Mouse (Mus musculus): ENCODE data around the gene 4921517D22Rik. TPM values are rescaled to one million over a fixed set of nuclear protein-coding genes. Genes with fewer than 3 reads are reported as not detected.
"Not testable (repeated sequence)": the region's sequence is repeated elsewhere in the genome, so short reads cannot be mapped to it uniquely, and the experiment has no call there.

Gene 4921517D22Rik
- not detected in 2 replicates for polyA plus RNA-seq (2015; fragmentation: Nextera tagmentation; extraction: Ambion mirVana)

DNA sequence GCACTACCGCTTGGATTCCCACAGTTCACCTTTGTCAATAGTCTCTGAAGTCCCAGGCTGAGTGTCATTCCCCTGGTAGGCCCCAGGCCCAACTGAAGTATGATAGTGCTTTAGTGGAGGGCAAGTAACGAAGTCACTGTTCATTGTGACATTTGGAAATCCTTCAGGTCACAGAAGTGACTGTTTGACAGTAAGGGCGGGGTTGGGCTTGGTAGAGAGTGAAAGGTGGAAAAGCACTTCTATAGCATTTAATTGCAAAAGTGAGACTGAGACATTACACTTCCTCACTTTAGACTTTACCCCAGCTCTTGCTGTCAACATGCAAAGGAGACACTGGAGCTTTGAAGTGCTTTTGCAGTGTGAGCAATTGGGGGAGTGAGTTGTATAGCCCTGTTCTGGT is at the start of gene 4921517D22Rik:
Gene 4921517D22Rik, minus strand, starts transcription at position 101 of the 400 bp plus-strand sequence.
- Histone ChIP-seq H3K4me1 (ENCODE audit: control insufficient read depth, insufficient read depth, low read length) (no peaks in the 10 kb centered on the region), H3K27ac (ENCODE audit: low read length) (no peak within 1 kb of the TSS), H3K9me3 (replicated peaks; ENCODE audit: control insufficient read depth, low read length, poor library complexity, severe bottlenecking) (no peaks in the 10 kb centered on the region), H3K9ac (ENCODE audit: low read depth, low read length) (no peak within 1 kb of the TSS), H3K27me3 (ENCODE audit: control insufficient read depth, insufficient read depth, low read depth, low read length) (no peaks in the 10 kb centered on the region), H3K4me3 (ENCODE audit: low read depth, low read length) (no peak within 1 kb of the TSS), H3K36me3 (ENCODE audit: control insufficient read depth, insufficient read depth, low read length) (no peaks in the 10 kb centered on the region), H3K4me2 (ENCODE audit: low read length) (no peak within 1 kb of the TSS)
- ATAC-seq = no peak
- 93% methylated on average over 3 of the region's 3 CpGs for WGBS

DNA sequence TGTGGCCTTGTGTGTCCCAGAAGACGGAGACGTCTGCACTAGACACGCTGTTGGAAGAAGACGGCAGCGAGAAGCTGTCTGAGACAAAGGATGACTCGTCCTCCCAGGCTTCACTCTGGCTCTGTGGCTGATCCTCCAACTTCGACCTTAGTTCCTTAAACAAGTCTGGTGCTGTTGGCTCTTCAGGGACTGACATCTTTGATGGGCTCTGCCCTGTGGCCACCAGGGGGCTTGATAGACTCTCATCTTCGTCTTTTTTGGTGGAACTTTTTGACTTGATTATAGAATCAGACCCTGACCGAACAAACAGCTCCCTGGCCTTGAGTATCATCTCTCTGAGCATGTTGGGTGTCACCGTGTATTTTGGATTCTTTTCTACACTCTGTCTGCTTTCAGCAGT is 47.8 kb upstream of the 4921517D22Rik start:
- H3K27ac ChIP-seq (ENCODE audit: low read length) = no peak overlapping the region
- H3K9me3 ChIP-seq (replicated peaks; ENCODE audit: control insufficient read depth, low read length, poor library complexity, severe bottlenecking) = no peaks in the 10 kb centered on the region
- ATAC-seq = no peak
- no peak overlapping the region for H3K9ac ChIP-seq (ENCODE audit: low read depth, low read length)
- WGBS = 76% methylated on average over 10 of the region's 10 CpGs
- no peak overlapping the region for H3K4me3 ChIP-seq (ENCODE audit: low read depth, low read length)
- H3K36me3 ChIP-seq (ENCODE audit: control insufficient read depth, insufficient read depth, low read length) = no peaks in the 10 kb centered on the region
- H3K4me2 ChIP-seq (ENCODE audit: low read length) = no peak overlapping the region
- H3K27me3 ChIP-seq (ENCODE audit: control insufficient read depth, insufficient read depth, low read depth, low read length) = no peaks in the 10 kb centered on the region
- no peaks in the 10 kb centered on the region for H3K4me1 ChIP-seq (ENCODE audit: control insufficient read depth, insufficient read depth, low read length)

DNA sequence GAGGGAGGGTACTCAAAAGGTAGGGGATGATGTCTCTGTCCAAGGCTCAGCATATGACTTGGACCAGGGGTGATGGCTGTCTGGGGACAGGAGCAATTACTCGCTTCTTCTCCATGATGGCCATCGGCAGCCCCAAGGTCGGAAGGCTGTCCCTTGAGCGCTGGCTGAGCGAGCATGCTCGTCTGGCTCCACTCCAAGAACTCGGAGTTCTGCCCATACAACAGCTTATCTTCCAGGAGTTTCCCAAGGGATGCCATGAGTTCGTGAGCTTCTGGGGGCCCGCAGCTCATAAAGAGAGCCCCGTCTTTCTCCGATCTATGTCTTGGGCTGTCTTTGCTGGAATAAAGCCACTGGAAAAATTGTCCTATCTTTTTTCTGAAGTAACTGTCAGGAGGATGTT is 47.2 kb upstream of the 4921517D22Rik start:
- Histone ChIP-seq H3K36me3 (ENCODE audit: control insufficient read depth, insufficient read depth, low read length) (no peaks in the 10 kb centered on the region), H3K27ac (ENCODE audit: low read length) (no peak overlapping the region), H3K9me3 (replicated peaks; ENCODE audit: control insufficient read depth, low read length, poor library complexity, severe bottlenecking) (no peaks in the 10 kb centered on the region), H3K4me3 (ENCODE audit: low read depth, low read length) (no peak overlapping the region), H3K27me3 (ENCODE audit: control insufficient read depth, insufficient read depth, low read depth, low read length) (no peaks in the 10 kb centered on the region), H3K4me1 (ENCODE audit: control insufficient read depth, insufficient read depth, low read length) (no peaks in the 10 kb centered on the region), H3K4me2 (ENCODE audit: low read length) (no peak overlapping the region), H3K9ac (ENCODE audit: low read depth, low read length) (no peak overlapping the region)
- 94% methylated on average over 11 of the region's 11 CpGs for WGBS
- ATAC-seq = no peak

DNA sequence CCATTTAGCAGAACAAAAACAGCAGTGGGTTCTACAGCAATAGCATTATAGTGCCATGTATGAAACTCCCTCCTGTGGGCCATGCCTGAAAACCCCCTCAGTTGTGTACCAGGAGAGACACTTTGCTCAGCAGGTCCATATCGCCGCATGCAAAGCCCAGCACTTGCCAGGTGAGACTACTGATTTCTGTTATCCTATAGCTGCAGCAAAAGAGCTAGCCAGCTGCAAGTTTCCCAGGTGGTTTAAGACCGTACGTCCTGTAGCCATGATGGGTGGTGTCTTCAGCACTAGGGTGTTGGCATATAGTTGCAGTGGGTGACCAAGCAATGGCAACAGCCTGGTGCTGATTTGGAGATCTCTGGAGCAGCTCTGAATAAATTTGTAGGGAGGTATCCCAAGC is 45.5 kb upstream of the 4921517D22Rik start:
- Histone ChIP-seq H3K4me1 (ENCODE audit: control insufficient read depth, insufficient read depth, low read length) (no peaks in the 10 kb centered on the region), H3K4me2 (ENCODE audit: low read length) (no peak overlapping the region), H3K36me3 (ENCODE audit: control insufficient read depth, insufficient read depth, low read length) (no peaks in the 10 kb centered on the region), H3K9ac (ENCODE audit: low read depth, low read length) (no peak overlapping the region), H3K9me3 (replicated peaks; ENCODE audit: control insufficient read depth, low read length, poor library complexity, severe bottlenecking) (no peaks in the 10 kb centered on the region), H3K27me3 (ENCODE audit: control insufficient read depth, insufficient read depth, low read depth, low read length) (no peaks in the 10 kb centered on the region), H3K4me3 (ENCODE audit: low read depth, low read length) (no peak overlapping the region), H3K27ac (ENCODE audit: low read length) (no peak overlapping the region)
- 95% methylated on average over 4 of the region's 4 CpGs for WGBS
- no peak for ATAC-seq

DNA sequence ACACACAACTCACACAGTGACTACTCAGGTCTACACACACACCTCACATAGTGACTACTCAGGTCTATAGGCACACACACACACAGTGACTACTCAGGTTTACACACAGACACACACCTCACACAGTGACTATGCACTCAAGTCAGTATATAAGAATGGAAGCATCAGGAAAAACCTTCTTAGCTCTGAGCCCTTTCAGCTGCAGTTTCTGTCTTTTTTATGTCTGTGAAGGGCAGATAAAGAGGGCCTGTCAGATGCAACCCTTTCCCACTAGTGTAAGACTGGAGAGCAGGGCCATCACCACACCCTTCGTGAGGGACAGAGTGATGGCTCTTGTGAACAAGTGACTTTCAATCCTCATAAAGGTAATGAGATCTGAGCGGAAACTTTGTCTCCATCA is 44.5 kb upstream of the 4921517D22Rik start:
- Histone ChIP-seq H3K27ac (ENCODE audit: low read length) (no peak overlapping the region), H3K4me1 (ENCODE audit: control insufficient read depth, insufficient read depth, low read length) (no peaks in the 10 kb centered on the region), H3K36me3 (ENCODE audit: control insufficient read depth, insufficient read depth, low read length) (no peaks in the 10 kb centered on the region), H3K4me3 (ENCODE audit: low read depth, low read length) (no peak overlapping the region), H3K9me3 (replicated peaks; ENCODE audit: control insufficient read depth, low read length, poor library complexity, severe bottlenecking) (no peaks in the 10 kb centered on the region), H3K27me3 (ENCODE audit: control insufficient read depth, insufficient read depth, low read depth, low read length) (no peaks in the 10 kb centered on the region), H3K4me2 (ENCODE audit: low read length) (no peak overlapping the region), H3K9ac (ENCODE audit: low read depth, low read length) (no peak overlapping the region)
- WGBS = 85% methylated on average over 2 of the region's 2 CpGs
- no peak for ATAC-seq

DNA sequence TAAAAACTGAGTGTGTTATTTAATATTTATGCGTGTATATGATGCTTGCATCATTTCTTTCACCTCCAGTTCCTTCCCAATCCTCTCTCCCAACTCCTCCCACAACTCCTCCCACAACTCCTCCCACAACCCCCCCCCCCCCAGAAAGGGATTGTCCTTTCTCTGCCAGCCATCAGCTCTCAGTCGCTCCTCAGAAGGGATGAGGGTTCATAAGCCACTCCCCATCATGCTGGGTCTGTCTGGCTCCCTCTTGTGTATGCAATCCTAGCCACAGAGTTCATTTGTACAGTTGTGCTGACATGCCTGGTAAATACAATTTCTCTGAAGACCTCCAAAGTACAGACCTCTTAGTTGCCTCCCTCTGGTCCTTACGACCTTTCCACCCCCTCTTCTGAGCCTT is 41.3 kb upstream of the 4921517D22Rik start:
- Histone ChIP-seq H3K36me3 (ENCODE audit: control insufficient read depth, insufficient read depth, low read length) (no peaks in the 10 kb centered on the region), H3K27me3 (ENCODE audit: control insufficient read depth, insufficient read depth, low read depth, low read length) (no peaks in the 10 kb centered on the region), H3K27ac (ENCODE audit: low read length) (no peak overlapping the region), H3K9ac (ENCODE audit: low read depth, low read length) (no peak overlapping the region), H3K4me3 (ENCODE audit: low read depth, low read length) (no peak overlapping the region), H3K9me3 (replicated peaks; ENCODE audit: control insufficient read depth, low read length, poor library complexity, severe bottlenecking) (no peaks in the 10 kb centered on the region), H3K4me2 (ENCODE audit: low read length) (no peak overlapping the region), H3K4me1 (ENCODE audit: control insufficient read depth, insufficient read depth, low read length) (no peaks in the 10 kb centered on the region)
- ATAC-seq = peak; percentile 83
- WGBS = 28% methylated on average over 3 of the region's 3 CpGs

DNA sequence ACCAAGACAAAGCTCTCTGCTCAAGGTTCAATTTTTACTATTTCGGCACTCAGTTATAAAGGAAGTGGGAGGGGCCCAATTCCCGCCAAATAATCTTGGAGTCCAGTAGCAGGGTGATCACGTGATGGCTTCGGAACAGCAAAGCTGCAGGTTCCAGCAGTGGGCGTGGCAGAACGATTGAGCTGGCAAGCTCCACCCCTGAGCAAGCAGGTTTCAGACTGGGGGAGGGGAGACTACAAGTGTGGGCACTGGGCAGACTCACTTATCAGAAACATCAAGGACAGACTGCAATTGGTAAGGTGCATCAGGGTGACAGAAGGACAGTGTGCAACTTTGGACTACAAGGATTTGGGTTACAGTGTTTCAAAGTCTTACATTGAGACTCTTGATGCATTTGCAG is 40.4 kb upstream of the 4921517D22Rik start:
- not testable (repeated sequence) for ATAC-seq; H3K27ac ChIP-seq (ENCODE audit: low read length); H3K36me3 ChIP-seq (ENCODE audit: control insufficient read depth, insufficient read depth, low read length); H3K9me3 ChIP-seq (replicated peaks; ENCODE audit: control insufficient read depth, low read length, poor library complexity, severe bottlenecking); H3K27me3 ChIP-seq (ENCODE audit: control insufficient read depth, insufficient read depth, low read depth, low read length); H3K9ac ChIP-seq (ENCODE audit: low read depth, low read length); H3K4me2 ChIP-seq (ENCODE audit: low read length); H3K4me1 ChIP-seq (ENCODE audit: control insufficient read depth, insufficient read depth, low read length); H3K4me3 ChIP-seq (ENCODE audit: low read depth, low read length)
- WGBS = 25% methylated on average over 6 of the region's 6 CpGs

DNA sequence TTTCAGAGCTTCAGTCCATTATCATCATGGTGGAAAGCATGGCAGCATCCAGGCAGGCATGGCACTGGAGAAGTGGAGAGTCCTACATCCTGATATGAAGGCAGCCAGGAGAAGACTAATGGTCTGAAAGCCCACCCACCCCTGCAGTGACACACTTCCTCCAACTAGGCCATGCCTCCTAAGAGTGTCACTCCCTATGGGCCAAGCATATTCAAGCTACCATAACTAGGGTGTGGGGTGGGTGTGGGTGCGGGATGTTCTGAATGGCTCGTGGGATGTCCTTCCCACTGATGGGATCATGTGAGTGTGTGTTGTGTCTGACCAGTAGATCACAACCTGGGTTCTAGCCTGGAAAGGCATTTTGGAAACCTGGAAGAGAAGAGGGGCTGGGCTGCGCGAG is 40.0 kb upstream of the 4921517D22Rik start:
- no peak overlapping the region for H3K4me2 ChIP-seq (ENCODE audit: low read length)
- H3K9ac ChIP-seq (ENCODE audit: low read depth, low read length) = no peak overlapping the region
- WGBS = 89% methylated on average over 2 of the region's 4 CpGs

DNA sequence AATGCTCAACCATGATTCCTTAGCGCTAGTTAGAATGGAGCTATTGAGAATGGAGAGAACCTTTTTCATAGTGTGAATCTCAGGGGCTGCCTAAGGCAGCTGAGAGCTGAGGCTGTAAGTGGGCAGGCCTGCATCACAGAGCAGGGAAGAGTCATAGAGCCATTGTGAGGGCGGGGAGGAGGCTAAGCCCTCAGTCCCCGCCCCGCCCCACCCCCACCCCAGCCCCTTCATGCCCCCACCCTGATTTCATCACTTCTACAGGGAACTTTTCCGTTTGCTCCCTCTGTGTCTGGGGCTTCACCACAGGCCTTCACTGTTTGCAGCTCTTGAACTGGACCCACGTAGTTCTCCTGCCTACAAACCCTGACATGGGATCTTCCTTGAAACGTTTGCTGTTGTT is 37.7 kb upstream of the 4921517D22Rik start, which contains the start of gene Spata31d1d:
Gene Spata31d1d, minus strand, starts transcription at position 101 of the 400 bp plus-strand sequence.
- Histone ChIP-seq H3K4me2 (ENCODE audit: low read length) (no peak within 1 kb of the TSS), H3K27ac (ENCODE audit: low read length) (no peak within 1 kb of the TSS), H3K9ac (ENCODE audit: low read depth, low read length) (no peak within 1 kb of the TSS), H3K9me3 (replicated peaks; ENCODE audit: control insufficient read depth, low read length, poor library complexity, severe bottlenecking) (no peaks in the 10 kb centered on the region), H3K4me1 (ENCODE audit: control insufficient read depth, insufficient read depth, low read length) (no peaks in the 10 kb centered on the region), H3K36me3 (ENCODE audit: control insufficient read depth, insufficient read depth, low read length) (no peaks in the 10 kb centered on the region), H3K27me3 (ENCODE audit: control insufficient read depth, insufficient read depth, low read depth, low read length) (no peaks in the 10 kb centered on the region; the same call in 1 of the 2 replicates), H3K4me3 (ENCODE audit: low read depth, low read length) (no peak within 1 kb of the TSS)
- ATAC-seq = no peak
- 35% methylated on average over 7 of the region's 7 CpGs for WGBS

More for the DNA sequence above, 40.0 kb upstream of the 4921517D22Rik start:
- Histone ChIP-seq H3K4me1 (ENCODE audit: control insufficient read depth, insufficient read depth, low read length) (no peaks in the 10 kb centered on the region), H3K4me3 (ENCODE audit: low read depth, low read length) (no peak overlapping the region), H3K36me3 (ENCODE audit: control insufficient read depth, insufficient read depth, low read length) (no peaks in the 10 kb centered on the region), H3K27me3 (ENCODE audit: control insufficient read depth, insufficient read depth, low read depth, low read length) (no peaks in the 10 kb centered on the region), H3K9me3 (replicated peaks; ENCODE audit: control insufficient read depth, low read length, poor library complexity, severe bottlenecking) (no peaks in the 10 kb centered on the region), H3K27ac (ENCODE audit: low read length) (no peak overlapping the region)
- ATAC-seq = no peak
